Mouse (Mus musculus): ENCODE results near the gene Nav2. TPM values are rescaled to one million over a fixed set of nuclear protein-coding genes. Genes with fewer than 3 reads are reported as not detected.

Gene Nav2
- polyA plus RNA-seq, 1 experiment from 2014 or later, result 34.9 TPM

DNA sequence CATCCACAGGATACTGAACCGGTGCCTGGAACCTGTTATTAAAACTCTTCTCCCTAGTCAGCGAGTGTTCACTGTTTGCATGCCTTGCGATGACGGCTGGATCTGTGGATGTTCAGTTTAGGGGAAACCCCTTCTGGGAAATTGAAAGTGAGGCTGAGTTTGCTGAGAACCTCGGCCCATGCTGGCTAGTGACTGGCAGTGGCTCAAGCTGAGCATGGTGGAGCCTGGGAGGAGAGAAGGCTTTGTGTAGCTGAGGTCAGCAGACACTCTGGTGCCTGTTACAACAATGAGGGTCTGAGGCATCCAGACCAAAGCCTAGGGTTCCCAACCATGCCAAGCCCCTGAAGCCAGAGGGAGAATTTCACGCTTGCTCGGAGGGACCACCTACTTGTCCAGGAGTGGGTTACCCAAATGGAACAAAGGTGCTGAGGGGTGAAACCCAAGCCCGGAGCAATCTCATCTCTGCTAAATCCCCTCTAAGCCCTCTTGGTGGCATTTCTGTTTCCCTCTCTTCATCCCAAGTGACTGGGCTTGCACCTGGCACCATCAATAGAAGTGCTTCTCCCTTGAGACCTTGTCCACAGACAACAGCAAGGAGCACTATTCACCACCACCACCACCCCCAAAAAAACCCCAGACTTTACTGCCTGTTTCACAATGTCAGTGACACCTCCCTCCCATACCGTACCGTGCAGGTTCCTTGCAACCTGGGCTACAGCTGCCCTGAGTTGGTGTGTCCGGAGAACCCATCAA, 617.0 kb downstream of the Nav2 start:
- Histone ChIP-seq H3K4me3 (ENCODE audit: control insufficient read depth in 1 of 2, insufficient read depth in 1 of 2, low read depth in 1 of 2, low read length in 2 of 2) (peak overlapping the region; percentile 1 to 61), H3K9ac (ENCODE audit: low read length) (peak overlapping the region; percentile 73)

DNA sequence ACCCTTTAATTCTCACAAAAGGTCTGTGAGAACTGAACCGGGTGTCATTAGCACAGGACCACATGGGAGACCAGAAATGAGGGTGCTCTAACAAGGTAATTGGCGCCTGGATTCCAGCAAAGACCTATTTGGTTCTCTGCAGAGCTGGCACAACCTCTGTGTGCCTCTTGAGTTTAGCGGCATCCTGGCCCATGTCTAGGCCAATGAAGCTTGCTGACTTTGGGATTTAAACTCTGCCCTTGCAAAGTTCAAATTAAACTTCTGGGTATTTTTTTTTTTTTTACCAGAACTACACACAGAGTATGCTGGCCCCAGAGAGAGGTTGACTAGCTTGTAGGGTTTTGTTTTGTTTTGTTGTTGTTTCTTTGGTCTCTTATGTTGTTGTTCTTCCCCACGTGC, 617.6 kb downstream of the Nav2 start:
- ATAC-seq (ENCODE audit: insufficient number of reproducible peaks, insufficient read depth, low FRiP score, low read depth), result no peak
- no peaks in the 10 kb centered on the region for H3K36me3 ChIP-seq (ENCODE audit: control insufficient read depth, insufficient read depth, low read length)
- H3K4me1 ChIP-seq (ENCODE audit: control insufficient read depth in 2 of 2, insufficient read depth in 2 of 2, low read length in 2 of 2), result peaks cover 28 to 53% of the 10 kb centered on the region in 2 experiments
- peak overlapping the region; percentile 73 for H3K9ac ChIP-seq (ENCODE audit: low read length)
- H3K27me3 ChIP-seq (ENCODE audit: control insufficient read depth, insufficient read depth, low read length), result no peaks in the 10 kb centered on the region
- peak overlapping the region in 1 of 2 experiments; percentile 98; a peak in 3 of 4 replicates for H3K27ac ChIP-seq (replicated peaks in 1 of 2; ENCODE audit: control insufficient read depth in 1 of 2, insufficient read depth in 1 of 2, low read depth in 2 of 2, low read length in 2 of 2)
- H3K4me2 ChIP-seq (ENCODE audit: low read length), result peak overlapping the region; percentile 57
- no peaks in the 10 kb centered on the region for H3K9me3 ChIP-seq (ENCODE audit: control insufficient read depth, low read length)
- H3K4me3 ChIP-seq (ENCODE audit: control insufficient read depth in 1 of 2, insufficient read depth in 1 of 2, low read depth in 1 of 2, low read length in 2 of 2), result peak overlapping the region in 1 of 2 experiments; percentile 61; a peak in 2 of 4 replicates
- WGBS, result 67% methylated on average over 4 of the region's 4 CpGs

More for the DNA sequence above, 617.0 kb downstream of the Nav2 start:
- Histone ChIP-seq H3K27me3 (ENCODE audit: control insufficient read depth, insufficient read depth, low read length) (no peaks in the 10 kb centered on the region), H3K36me3 (ENCODE audit: control insufficient read depth, insufficient read depth, low read length) (no peaks in the 10 kb centered on the region), H3K4me1 (ENCODE audit: control insufficient read depth in 2 of 2, insufficient read depth in 2 of 2, low read length in 2 of 2) (peaks cover 33 to 59% of the 10 kb centered on the region in 2 experiments), H3K4me2 (ENCODE audit: low read length) (peak overlapping the region; percentile 57), H3K27ac (replicated peaks in 1 of 2; ENCODE audit: control insufficient read depth in 1 of 2, insufficient read depth in 1 of 2, low read depth in 2 of 2, low read length in 2 of 2) (peak overlapping the region; percentile 58 to 98), H3K9me3 (ENCODE audit: control insufficient read depth, low read length) (no peaks in the 10 kb centered on the region)
- WGBS, result 39% methylated on average over 11 of the region's 11 CpGs
- ATAC-seq (ENCODE audit: insufficient number of reproducible peaks, insufficient read depth, low FRiP score, low read depth), result no peak

GRCm38 (mm10) chr7:49527495-49527894, 619.0 kb downstream of the Nav2 start:
- H3K4me2 ChIP-seq (ENCODE audit: low read length), result peak overlapping the region; percentile 49
- no peak for ATAC-seq (ENCODE audit: insufficient number of reproducible peaks, insufficient read depth, low FRiP score, low read depth)
- peak overlapping the region; percentile 53 to 61 for H3K27ac ChIP-seq (replicated peaks in 1 of 2; ENCODE audit: control insufficient read depth in 1 of 2, insufficient read depth in 1 of 2, low read depth in 2 of 2, low read length in 2 of 2)
- peak overlapping the region in 1 of 2 experiments; percentile 6; a peak in 1 of 4 replicates for H3K4me3 ChIP-seq (ENCODE audit: control insufficient read depth in 1 of 2, insufficient read depth in 1 of 2, low read depth in 1 of 2, low read length in 2 of 2)
- H3K4me1 ChIP-seq (ENCODE audit: control insufficient read depth in 2 of 2, insufficient read depth in 2 of 2, low read length in 2 of 2), result peaks cover 21 to 40% of the 10 kb centered on the region in 2 experiments
- H3K27me3 ChIP-seq (ENCODE audit: control insufficient read depth, insufficient read depth, low read length), result no peaks in the 10 kb centered on the region
- peak overlapping the region; percentile 53 for H3K9ac ChIP-seq (ENCODE audit: low read length)
- 12% methylated on average over 4 of the region's 4 CpGs for WGBS
- no peaks in the 10 kb centered on the region for H3K9me3 ChIP-seq (ENCODE audit: control insufficient read depth, low read length)
- H3K36me3 ChIP-seq (ENCODE audit: control insufficient read depth, insufficient read depth, low read length), result no peaks in the 10 kb centered on the region

- Histone ChIP-seq H3K27me3 (ENCODE audit: control insufficient read depth, insufficient read depth, low read length) (no peaks in the 10 kb centered on the region), H3K4me2 (ENCODE audit: low read length) (peak overlapping the region; percentile 49), H3K9me3 (ENCODE audit: control insufficient read depth, low read length) (no peaks in the 10 kb centered on the region), H3K36me3 (ENCODE audit: control insufficient read depth, insufficient read depth, low read length) (no peaks in the 10 kb centered on the region), H3K9ac (ENCODE audit: low read length) (peak overlapping the region; percentile 53), H3K27ac (replicated peaks in 1 of 2; ENCODE audit: control insufficient read depth in 1 of 2, insufficient read depth in 1 of 2, low read depth in 2 of 2, low read length in 2 of 2) (peak overlapping the region; percentile 53 to 61; a peak in 3 of 4 replicates), H3K4me1 (ENCODE audit: control insufficient read depth in 2 of 2, insufficient read depth in 2 of 2, low read length in 2 of 2) (peaks cover 21 to 40% of the 10 kb centered on the region in 2 experiments), H3K4me3 (ENCODE audit: control insufficient read depth in 1 of 2, insufficient read depth in 1 of 2, low read depth in 1 of 2, low read length in 2 of 2) (peak overlapping the region in 1 of 2 experiments; percentile 6; a peak in 1 of 4 replicates)
- ATAC-seq (ENCODE audit: insufficient number of reproducible peaks, insufficient read depth, low FRiP score, low read depth), result no peak
- 12% methylated on average over 4 of the region's 4 CpGs for WGBS
Measured at GRCm38 (mm10) chr7:49527925-49528324, 619.4 kb downstream of the Nav2 start.

DNA sequence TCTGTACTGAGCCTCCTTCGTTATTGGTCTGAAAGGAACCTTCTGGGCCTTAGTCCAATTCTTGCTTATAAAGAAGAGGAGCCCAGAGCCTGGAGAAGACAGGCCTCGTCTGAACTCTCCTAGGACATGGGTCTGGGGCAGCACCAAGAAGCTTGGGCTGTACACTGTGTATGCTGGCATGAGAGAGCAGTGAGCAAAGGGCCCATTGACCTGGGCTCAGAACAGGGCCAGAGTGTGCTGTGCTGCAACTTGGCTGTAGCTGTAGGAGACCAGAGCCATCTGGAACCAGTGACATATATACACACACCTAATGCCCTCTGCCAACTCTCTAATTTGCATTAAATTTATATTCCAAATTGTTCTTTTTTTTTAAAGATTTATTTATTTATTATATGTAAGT, 621.0 kb downstream of the Nav2 start:
- H3K36me3 ChIP-seq (ENCODE audit: control insufficient read depth, insufficient read depth, low read length), result no peaks in the 10 kb centered on the region
- no peak overlapping the region for H3K4me3 ChIP-seq (ENCODE audit: control insufficient read depth in 1 of 2, insufficient read depth in 1 of 2, low read depth in 1 of 2, low read length in 2 of 2)
- no peaks in the 10 kb centered on the region for H3K27me3 ChIP-seq (ENCODE audit: control insufficient read depth, insufficient read depth, low read length)
- peaks cover 29 to 52% of the 10 kb centered on the region in 2 experiments for H3K4me1 ChIP-seq (ENCODE audit: control insufficient read depth in 2 of 2, insufficient read depth in 2 of 2, low read length in 2 of 2)
- no peak for ATAC-seq (ENCODE audit: insufficient number of reproducible peaks, insufficient read depth, low FRiP score, low read depth)
- no peak overlapping the region for H3K9ac ChIP-seq (ENCODE audit: low read length)
- no peak overlapping the region for H3K27ac ChIP-seq (replicated peaks in 1 of 2; ENCODE audit: control insufficient read depth in 1 of 2, insufficient read depth in 1 of 2, low read depth in 2 of 2, low read length in 2 of 2)
- no peak overlapping the region for H3K4me2 ChIP-seq (ENCODE audit: low read length)
- no peaks in the 10 kb centered on the region for H3K9me3 ChIP-seq (ENCODE audit: control insufficient read depth, low read length)
- WGBS, result 59% methylated on average over 2 of the region's 2 CpGs

- ATAC-seq (ENCODE audit: insufficient number of reproducible peaks, insufficient read depth, low FRiP score, low read depth), result no peak
- H3K4me2 ChIP-seq (ENCODE audit: low read length), result no peak overlapping the region
- peak overlapping the region; percentile 66 to 72 for H3K27ac ChIP-seq (replicated peaks in 1 of 2; ENCODE audit: control insufficient read depth in 1 of 2, insufficient read depth in 1 of 2, low read depth in 2 of 2, low read length in 2 of 2)
- H3K4me3 ChIP-seq (ENCODE audit: control insufficient read depth in 1 of 2, insufficient read depth in 1 of 2, low read depth in 1 of 2, low read length in 2 of 2), result no peak overlapping the region
- no peaks in the 10 kb centered on the region for H3K27me3 ChIP-seq (ENCODE audit: control insufficient read depth, insufficient read depth, low read length)
- H3K9ac ChIP-seq (ENCODE audit: low read length), result no peak overlapping the region
- 73% methylated on average over 8 of the region's 8 CpGs for WGBS
- H3K9me3 ChIP-seq (ENCODE audit: control insufficient read depth, low read length), result no peaks in the 10 kb centered on the region
- H3K36me3 ChIP-seq (ENCODE audit: control insufficient read depth, insufficient read depth, low read length), result peaks cover 21% of the 10 kb centered on the region
- peaks cover 24 to 30% of the 10 kb centered on the region in 2 experiments for H3K4me1 ChIP-seq (ENCODE audit: control insufficient read depth in 2 of 2, insufficient read depth in 2 of 2, low read length in 2 of 2)
Measured at GRCm38 (mm10) chr7:49533571-49533970, 625.1 kb downstream of the Nav2 start.

DNA sequence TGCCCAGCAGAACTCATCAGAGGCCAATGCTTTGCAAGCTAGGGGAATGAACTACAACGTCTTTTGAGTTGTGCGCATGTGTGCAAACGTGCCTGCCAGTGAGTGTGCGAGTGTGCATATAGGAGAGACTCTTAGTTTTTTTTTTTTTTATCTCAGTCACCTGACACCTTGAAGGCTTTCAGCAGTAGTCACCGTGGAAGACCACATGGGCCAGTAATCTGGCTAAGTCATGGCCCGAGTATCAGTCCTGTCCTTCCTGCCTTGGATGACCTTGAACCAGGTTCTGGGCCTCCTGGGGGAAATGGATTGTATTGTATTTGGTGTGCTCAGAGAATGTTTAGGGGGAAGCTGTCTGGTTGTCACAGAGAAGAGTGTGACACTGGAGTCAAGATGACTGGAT, 625.7 kb downstream of the Nav2 start:
- no peak overlapping the region for H3K4me2 ChIP-seq (ENCODE audit: low read length)
- peaks cover 24 to 31% of the 10 kb centered on the region in 2 experiments for H3K4me1 ChIP-seq (ENCODE audit: control insufficient read depth in 2 of 2, insufficient read depth in 2 of 2, low read length in 2 of 2)
- peaks cover 27% of the 10 kb centered on the region for H3K36me3 ChIP-seq (ENCODE audit: control insufficient read depth, insufficient read depth, low read length)
- ATAC-seq (ENCODE audit: insufficient number of reproducible peaks, insufficient read depth, low FRiP score, low read depth), result peak; percentile 19; the same call in 1 of the 2 replicates
- H3K9me3 ChIP-seq (ENCODE audit: control insufficient read depth, low read length), result no peaks in the 10 kb centered on the region
- H3K27me3 ChIP-seq (ENCODE audit: control insufficient read depth, insufficient read depth, low read length), result no peaks in the 10 kb centered on the region
- H3K9ac ChIP-seq (ENCODE audit: low read length), result no peak overlapping the region
- 35% methylated on average over 6 of the region's 6 CpGs for WGBS
- H3K27ac ChIP-seq (replicated peaks in 1 of 2; ENCODE audit: control insufficient read depth in 1 of 2, insufficient read depth in 1 of 2, low read depth in 2 of 2, low read length in 2 of 2), result peak overlapping the region; percentile 66 to 72
- H3K4me3 ChIP-seq (ENCODE audit: control insufficient read depth in 1 of 2, insufficient read depth in 1 of 2, low read depth in 1 of 2, low read length in 2 of 2), result no peak overlapping the region
